Mouse (Mus musculus) ES-Bruce4 (cell line): ENCODE data around the gene Hcfc2. TPM values are rescaled to one million over a fixed set of nuclear protein-coding genes. Genes with fewer than 3 reads are reported as not detected.

Experiments
- H3K27ac ChIP-seq: 2 replicates; pipeline ENCODE4 v1.5.1; 2012; ENCODE audit warnings: low read length, inconsistent platforms; ENCODE audit not compliant: insufficient read depth
- H3K27me3 ChIP-seq: 2 replicates; pipeline ENCODE4 v1.6.1; 2012; ENCODE audit warnings: mild to moderate bottlenecking, low read length, inconsistent platforms; ENCODE audit not compliant: control insufficient read depth, poor library complexity, insufficient read depth, severe bottlenecking
- H3K36me3 ChIP-seq: 2 replicates; pipeline ENCODE4 v1.6.1; 2012; ENCODE audit warnings: inconsistent platforms, mild to moderate bottlenecking, low read length, moderate library complexity; ENCODE audit not compliant: control insufficient read depth, poor library complexity, insufficient read depth, severe bottlenecking
- H3K4me1 ChIP-seq: one replicate; pipeline ENCODE4 v1.8.1; 2011; ENCODE audit warnings: low read length; ENCODE audit not compliant: control insufficient read depth, insufficient read depth
- H3K4me3 ChIP-seq: 2 replicates; pipeline ENCODE4 v1.5.1; 2011; ENCODE audit warnings: low read depth, mild to moderate bottlenecking, low read length
- H3K9ac ChIP-seq: 2 replicates; pipeline ENCODE4 v1.6.1; 2012; ENCODE audit warnings: low read depth, mild to moderate bottlenecking, inconsistent platforms; ENCODE audit not compliant: poor library complexity, severe bottlenecking
- H3K9me3 ChIP-seq: replicated peaks from 2 replicates; pipeline ENCODE4 v1.6.1; 2012; ENCODE audit warnings: mild to moderate bottlenecking, low read length, inconsistent platforms; ENCODE audit not compliant: control insufficient read depth, poor library complexity, insufficient read depth, severe bottlenecking
- CTCF ChIP-seq: IDR thresholded peaks from one replicate; pipeline ENCODE4 v1.8.1; 2011; ENCODE audit warnings: low read depth, low read length
- EP300 ChIP-seq: IDR thresholded peaks from 2 replicates; pipeline ENCODE4 v1.6.1; 2011; ENCODE audit warnings: low read depth, low read length; ENCODE audit not compliant: insufficient read depth
- POLR2A ChIP-seq: IDR thresholded peaks from one replicate; pipeline ENCODE4 v1.8.1; 2011; ENCODE audit warnings: low read length; ENCODE audit not compliant: insufficient read depth
- polyA plus RNA-seq: library from polyadenylated mRNA; stranded (reverse); fragments of >200 nt; gene quantifications from 2 replicates; pipeline ENCODE4 v1.2.4, GENCODE M21; 2011; ENCODE audit warnings: low read depth; ENCODE audit not compliant: missing spikeins, insufficient read depth, insufficient read length

Gene Hcfc2
- polyA plus RNA-seq, 1 experiment = 8.6 TPM

GRCm38 (mm10) chr10:82771595-82772170, 75.7 kb downstream of the Hcfc2 start:
- Histone ChIP-seq H3K4me3 (peak overlapping the region; percentile 90), H3K27ac (peak overlapping the region; percentile 17), H3K4me1 (peaks cover 5% of the 10 kb centered on the region), H3K27me3 (no peaks in the 10 kb centered on the region), H3K9me3 (no peaks in the 10 kb centered on the region), H3K36me3 (no peaks in the 10 kb centered on the region), H3K9ac (peak overlapping the region; percentile 66)
- TF ChIP-seq POLR2A (no peak), CTCF (no peak), EP300 (no peak)

GRCm38 (mm10) chr10:82774841-82775240, 78.9 kb downstream of the Hcfc2 start:
- H3K9ac ChIP-seq = no peak overlapping the region
- H3K4me1 ChIP-seq = peaks cover 5% of the 10 kb centered on the region
- no peaks in the 10 kb centered on the region for H3K9me3 ChIP-seq
- H3K4me3 ChIP-seq = no peak overlapping the region
- no peaks in the 10 kb centered on the region for H3K36me3 ChIP-seq
- H3K27ac ChIP-seq = no peak overlapping the region
- no peaks in the 10 kb centered on the region for H3K27me3 ChIP-seq
- TF ChIP-seq EP300 (no peak), CTCF (no peak), POLR2A (no peak)

- H3K27me3 ChIP-seq = no peaks in the 10 kb centered on the region
- peak overlapping the region; percentile 45 for H3K27ac ChIP-seq
- H3K4me3 ChIP-seq = no peak overlapping the region
- H3K4me1 ChIP-seq = peaks cover 5% of the 10 kb centered on the region
- peak overlapping the region; percentile 11 for H3K9ac ChIP-seq
- TF ChIP-seq POLR2A (no peak), EP300 (no peak), CTCF (no peak)
- no peaks in the 10 kb centered on the region for H3K36me3 ChIP-seq
- no peaks in the 10 kb centered on the region for H3K9me3 ChIP-seq
Measured at GRCm38 (mm10) chr10:82777075-82777474, 81.1 kb downstream of the Hcfc2 start.

- H3K27ac ChIP-seq = peak overlapping the region; percentile 45
- H3K27me3 ChIP-seq = no peaks in the 10 kb centered on the region
- TF ChIP-seq POLR2A = peak; percentile 25
- peak; percentile 88 for TF ChIP-seq EP300
- TF ChIP-seq CTCF = no peak
- no peaks in the 10 kb centered on the region for H3K36me3 ChIP-seq
- peaks cover 5% of the 10 kb centered on the region for H3K4me1 ChIP-seq
- peak overlapping the region; percentile 11 for H3K9ac ChIP-seq
- no peaks in the 10 kb centered on the region for H3K9me3 ChIP-seq
- H3K4me3 ChIP-seq = peak overlapping the region; percentile 4
Measured at GRCm38 (mm10) chr10:82777886-82778285, 81.9 kb downstream of the Hcfc2 start.

- H3K27ac ChIP-seq = peak overlapping the region; percentile 58; the same call in 1 of the 2 replicates
- no peak overlapping the region for H3K4me3 ChIP-seq
- H3K36me3 ChIP-seq = no peaks in the 10 kb centered on the region
- H3K9me3 ChIP-seq = no peaks in the 10 kb centered on the region
- TF ChIP-seq EP300 (no peak), CTCF (no peak), POLR2A (no peak)
- H3K27me3 ChIP-seq = no peaks in the 10 kb centered on the region
- H3K9ac ChIP-seq = no peak overlapping the region
- H3K4me1 ChIP-seq = peaks cover 5% of the 10 kb centered on the region
Measured at GRCm38 (mm10) chr10:82778791-82779549, 83.0 kb downstream of the Hcfc2 start.

GRCm38 (mm10) chr10:82779831-82780230, 83.9 kb downstream of the Hcfc2 start:
- H3K9me3 ChIP-seq = no peaks in the 10 kb centered on the region
- no peak overlapping the region for H3K4me3 ChIP-seq
- no peaks in the 10 kb centered on the region for H3K36me3 ChIP-seq
- no peak overlapping the region for H3K27ac ChIP-seq
- TF ChIP-seq EP300 = no peak
- TF ChIP-seq CTCF = no peak
- no peak for TF ChIP-seq POLR2A
- H3K27me3 ChIP-seq = no peaks in the 10 kb centered on the region
- H3K9ac ChIP-seq = no peak overlapping the region
- H3K4me1 ChIP-seq = peaks cover 5% of the 10 kb centered on the region
